Mouse (Mus musculus) embryo, embryonic 11 days (tissue): ENCODE measurements around the gene Arhgap20.

Source experiments
- DNase-seq: peaks from one replicate; pipeline ENCODE4 v3.0.0-alpha.2; 2015

Gene Arhgap20

DNA sequence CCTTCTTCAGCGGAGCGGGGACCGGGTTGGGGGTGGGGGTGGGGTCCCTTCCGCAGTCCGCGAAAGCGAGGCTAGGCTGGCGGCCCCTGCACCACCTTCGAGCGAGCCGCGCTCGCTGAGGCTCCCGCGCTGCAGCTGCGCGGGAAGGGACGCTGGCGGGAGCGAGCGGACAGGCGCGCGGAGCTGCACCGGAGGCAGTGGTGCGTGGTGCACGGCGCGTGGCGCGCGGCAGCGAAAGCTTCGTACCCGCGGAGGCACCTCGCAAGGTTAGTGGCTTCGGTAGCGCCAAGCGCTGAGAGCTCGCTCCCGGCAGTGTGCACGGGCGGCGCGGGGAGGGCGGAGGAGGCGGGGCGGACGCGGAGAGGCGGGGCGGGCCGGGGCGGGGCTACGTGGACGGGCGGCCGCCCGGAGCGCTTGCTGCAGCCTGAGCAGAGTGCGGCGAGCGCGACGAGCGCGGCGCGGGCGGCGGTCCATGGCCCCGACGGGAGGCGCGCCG is at the start of gene Arhgap20:
Arhgap20 (plus strand) TSS at position 417 of the 496 bp plus-strand sequence.
- DNase-seq, result peak; percentile 89

DNA sequence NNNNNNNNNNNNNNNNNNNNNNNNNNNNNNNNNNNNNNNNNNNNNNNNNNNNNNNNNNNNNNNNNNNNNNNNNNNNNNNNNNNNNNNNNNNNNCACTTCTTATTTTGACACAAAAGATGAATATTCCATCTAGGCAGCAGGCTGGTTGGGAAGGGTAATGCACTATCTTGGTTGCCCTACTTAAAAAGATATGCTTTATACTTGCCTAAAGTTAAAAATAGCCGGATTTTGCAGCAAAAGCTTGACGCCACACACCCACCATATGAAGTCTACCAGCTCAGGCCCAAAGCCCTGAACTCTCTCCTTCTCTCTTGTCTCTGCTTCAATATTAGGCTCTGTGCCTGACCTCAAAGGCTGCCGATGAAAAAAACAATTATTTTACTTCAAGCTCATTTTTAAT is 46.3 kb upstream of the Arhgap20 start:
- no peak for DNase-seq

DNA sequence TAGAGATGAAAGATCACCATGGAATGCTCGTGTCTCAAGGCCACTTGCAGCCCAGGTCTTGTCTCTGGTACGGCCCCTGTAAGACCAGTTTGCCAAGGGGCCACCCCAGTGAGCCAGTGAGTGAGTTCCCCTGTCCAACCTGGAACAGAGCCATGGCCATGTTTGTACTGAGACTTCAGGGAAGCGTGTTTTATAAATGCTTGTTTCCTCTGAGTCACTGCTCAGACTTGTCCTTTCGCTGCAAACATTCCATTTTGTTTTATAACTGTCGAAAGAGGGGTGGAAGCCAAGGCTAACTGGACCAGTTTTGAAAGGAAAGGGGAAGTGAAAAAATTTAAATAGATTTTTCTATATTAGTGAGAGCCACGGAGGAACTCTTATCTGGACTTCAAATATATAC is 37.2 kb upstream of the Arhgap20 start:
- no peak for DNase-seq

DNA sequence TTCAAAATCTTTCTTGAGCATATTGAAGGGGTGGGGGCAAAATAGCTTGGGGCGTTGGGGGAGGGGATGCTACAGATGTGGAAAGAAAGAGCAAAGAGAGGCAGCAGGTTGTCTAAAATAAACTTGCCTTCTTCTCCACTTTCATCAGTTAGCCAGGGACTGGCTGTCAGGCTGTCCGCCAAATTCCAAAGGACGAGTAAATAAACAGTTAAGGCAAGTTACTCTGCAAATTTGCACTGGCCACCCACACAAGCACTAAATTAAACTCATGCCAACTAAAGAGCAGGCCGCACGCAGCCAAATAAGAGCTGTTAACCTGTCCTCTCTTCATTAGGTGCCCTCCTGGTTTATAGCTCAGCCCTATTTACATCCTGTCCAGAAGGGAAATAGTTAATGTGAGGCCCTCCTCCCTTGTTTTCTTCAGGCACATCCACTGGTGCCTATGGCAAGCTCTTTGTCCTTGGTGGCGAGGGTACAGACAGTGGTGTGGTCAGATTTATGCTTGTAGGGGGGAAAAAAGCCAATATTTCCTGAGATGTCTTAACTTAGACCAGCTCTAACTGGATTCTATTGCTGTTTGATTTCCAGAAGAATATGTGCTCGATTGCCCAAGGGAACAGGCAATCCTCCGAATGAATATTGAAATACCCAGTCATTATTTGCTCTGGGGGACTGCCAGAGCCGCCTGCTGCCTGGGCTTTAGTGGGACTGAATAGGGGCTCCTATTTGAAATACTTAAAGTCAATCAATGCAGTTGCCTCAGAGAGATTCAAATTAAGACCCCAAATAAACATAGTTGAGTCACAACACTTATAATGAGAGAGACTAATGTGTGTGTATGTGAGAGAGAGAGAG is 29.7 kb upstream of the Arhgap20 start:
- peak; percentile 12 for DNase-seq

DNA sequence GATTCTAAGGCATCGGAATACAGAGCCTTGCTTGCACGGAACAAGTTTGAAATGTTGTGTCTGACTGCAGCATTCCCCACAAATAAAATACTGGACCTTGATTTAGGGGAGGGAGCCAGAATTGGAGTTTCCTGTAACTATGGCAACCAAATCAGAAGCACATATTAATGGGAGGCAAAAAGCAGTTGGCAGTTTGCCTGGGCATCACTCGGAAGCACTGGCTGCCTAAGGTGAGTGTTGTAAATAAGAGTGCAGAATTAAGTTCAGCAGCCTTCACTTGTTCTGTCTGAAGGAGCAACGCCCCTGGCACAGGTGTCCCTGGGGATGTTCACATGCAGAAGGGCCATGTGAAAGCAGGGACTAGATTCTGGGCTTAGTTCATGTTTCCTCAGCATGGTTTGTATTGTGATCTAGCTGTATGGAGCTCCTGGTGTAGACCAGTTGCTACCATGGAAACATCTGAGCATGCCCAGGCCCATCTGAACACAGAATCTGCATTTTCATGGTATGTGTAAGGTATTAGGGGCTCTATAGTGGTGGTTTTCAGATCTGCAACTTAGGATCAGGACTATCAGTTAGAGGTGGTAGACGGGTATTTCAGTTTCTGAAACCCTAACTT is 28.3 kb upstream of the Arhgap20 start:
- DNase-seq, result no peak

DNA sequence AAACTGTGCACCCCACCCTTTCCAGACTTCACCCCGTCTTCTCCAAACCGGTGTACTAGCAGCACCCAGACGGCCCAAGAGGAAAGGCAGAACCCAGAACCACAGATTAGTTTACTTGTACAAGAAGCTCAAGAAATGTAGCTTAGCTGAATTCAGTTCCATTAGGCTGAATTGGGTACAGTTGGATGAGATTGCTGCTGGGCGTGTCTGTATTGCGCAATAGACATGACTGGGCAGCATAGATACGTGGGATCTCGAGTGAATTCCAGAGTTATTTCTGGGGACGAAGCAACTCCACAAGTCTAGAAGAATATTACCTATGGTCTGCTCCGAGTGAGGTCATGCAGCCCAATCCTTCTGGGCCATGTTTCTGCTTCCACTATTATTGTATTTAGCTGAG is 26.8 kb upstream of the Arhgap20 start:
- DNase-seq, result no peak

DNA sequence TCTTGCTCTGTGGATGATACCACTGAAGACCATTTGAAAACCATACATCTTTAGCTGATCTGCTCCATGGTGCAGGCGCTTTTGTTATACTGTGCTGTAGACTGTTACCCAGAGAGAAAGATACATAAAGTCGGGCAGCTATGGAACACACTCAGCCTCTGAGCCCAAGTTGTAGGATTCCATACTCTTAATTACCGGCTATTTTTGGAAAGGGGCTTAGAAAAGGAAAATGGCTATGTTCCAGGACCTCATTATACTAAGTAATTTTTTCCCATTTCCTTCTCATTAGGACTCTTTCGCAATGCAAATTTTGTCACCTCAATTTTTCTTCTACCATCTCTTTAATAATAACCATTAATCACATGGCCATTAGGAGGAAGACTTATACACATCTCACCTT is 25.3 kb upstream of the Arhgap20 start:
- DNase-seq, result no peak

DNA sequence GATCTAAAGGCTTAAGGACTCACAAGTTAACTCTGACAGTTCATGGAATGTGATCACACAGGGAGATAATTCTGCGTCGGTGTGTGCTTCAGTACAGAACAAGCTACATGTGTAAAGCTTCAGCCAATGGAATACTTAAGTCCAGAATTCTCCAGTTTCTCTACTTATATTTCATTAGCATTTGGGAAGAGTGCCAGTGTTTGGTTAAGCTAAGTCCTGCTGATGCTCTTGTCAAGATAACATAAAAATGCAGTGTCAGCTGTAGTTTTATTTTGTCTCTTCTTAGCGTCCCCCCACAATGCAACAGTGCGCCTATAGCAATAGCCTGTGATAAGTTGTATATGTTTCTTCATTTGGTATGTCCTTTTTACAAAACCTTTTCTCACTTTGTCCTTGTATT is 15.0 kb upstream of the Arhgap20 start:
- no peak for DNase-seq

DNA sequence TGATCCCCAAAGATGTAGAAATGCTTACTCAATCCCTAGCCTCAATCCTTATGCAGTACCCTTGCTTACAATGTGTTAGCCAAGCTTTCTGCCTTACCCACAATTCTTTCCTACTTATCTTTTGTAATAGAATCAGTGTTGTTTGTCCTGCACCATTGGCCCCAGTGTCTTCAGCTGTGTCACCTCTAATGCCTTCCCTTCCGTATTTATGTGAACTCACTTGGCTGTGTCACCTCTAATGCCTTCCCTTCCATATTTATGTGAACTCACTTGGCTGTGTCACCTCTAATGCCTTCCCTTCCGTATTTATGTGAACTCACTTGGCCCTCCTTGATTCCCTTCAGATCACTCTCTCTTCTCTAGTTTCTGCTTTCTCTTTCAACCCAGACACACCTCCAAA is 4.1 kb upstream of the Arhgap20 start:
- no peak for DNase-seq

DNA sequence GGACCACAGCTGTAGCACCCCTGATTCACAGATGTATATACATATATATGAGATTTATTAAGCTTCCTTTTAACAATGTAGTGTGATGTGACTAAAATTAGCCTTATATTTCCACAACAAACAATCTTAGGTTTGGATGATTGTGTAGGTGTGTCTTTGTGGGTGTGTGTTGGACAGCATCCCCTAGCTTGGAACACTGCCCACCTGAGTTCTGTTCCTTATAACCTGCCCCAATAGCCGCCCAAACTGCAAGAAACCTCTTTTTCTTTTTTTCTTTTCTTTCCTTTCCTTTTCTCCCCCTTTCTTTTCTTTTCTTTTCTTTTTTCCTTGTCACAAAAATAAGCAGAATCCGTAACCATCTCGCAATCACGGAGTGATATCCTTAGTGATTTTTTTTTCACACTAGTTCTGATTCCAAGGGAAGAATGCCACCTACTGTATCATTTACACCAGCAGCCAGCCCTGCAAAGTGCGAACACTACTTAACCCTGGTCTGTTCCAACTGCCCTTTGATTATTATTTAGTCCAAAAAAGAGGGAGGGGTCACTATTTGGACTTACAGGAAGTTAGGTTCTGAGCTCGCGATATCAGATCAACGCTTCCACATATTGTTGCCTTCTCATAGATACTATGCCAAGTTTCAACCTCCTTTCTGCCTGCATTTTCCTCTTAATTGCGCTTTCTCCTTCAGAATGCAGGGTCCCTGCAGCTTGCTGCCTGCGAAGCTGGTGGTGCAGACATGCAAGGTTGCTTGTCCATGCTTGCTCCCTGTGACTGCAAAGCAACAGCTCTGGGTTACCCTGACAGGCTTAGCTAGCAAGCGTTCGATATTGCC is 879 bp upstream of the Arhgap20 start:
- no peak for DNase-seq

DNA sequence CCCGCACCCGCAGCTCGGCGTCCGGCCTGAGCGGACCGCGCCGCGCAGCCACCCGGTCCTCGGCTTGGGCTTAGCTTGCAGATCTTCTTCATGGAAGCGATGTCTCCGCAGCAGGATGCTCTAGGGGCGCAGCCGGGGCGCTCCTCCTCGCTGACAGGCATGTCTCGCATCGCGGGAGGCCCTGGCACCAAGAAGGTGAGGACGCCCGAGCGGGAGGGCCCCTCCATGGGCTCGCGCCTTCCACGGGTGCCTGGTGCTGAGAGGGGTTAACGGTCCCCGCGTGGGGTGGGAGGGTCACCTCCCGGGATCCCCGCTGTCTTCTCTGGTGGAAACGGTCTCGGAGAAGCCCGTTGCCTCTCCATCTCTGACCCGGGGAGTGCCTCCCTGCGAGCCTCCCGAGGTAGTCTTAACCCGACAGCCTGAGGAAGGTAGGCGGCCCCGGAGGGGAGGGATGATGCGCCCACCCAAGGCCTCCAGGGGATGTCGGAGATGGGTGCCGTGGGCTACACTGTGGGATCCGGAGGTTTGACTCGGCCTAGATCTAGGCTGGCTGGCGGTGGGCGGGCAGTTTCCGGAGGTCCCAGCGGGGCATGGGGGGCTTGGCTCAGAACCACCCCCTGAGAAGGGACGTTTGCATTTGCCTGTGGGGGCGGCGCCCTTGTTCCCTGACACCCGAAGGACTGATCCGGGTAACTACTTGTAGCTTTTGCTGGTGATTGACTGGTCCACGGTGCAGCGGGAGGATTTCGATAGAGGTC is 459 bp downstream of the Arhgap20 start:
- peak; percentile 34 for DNase-seq

DNA sequence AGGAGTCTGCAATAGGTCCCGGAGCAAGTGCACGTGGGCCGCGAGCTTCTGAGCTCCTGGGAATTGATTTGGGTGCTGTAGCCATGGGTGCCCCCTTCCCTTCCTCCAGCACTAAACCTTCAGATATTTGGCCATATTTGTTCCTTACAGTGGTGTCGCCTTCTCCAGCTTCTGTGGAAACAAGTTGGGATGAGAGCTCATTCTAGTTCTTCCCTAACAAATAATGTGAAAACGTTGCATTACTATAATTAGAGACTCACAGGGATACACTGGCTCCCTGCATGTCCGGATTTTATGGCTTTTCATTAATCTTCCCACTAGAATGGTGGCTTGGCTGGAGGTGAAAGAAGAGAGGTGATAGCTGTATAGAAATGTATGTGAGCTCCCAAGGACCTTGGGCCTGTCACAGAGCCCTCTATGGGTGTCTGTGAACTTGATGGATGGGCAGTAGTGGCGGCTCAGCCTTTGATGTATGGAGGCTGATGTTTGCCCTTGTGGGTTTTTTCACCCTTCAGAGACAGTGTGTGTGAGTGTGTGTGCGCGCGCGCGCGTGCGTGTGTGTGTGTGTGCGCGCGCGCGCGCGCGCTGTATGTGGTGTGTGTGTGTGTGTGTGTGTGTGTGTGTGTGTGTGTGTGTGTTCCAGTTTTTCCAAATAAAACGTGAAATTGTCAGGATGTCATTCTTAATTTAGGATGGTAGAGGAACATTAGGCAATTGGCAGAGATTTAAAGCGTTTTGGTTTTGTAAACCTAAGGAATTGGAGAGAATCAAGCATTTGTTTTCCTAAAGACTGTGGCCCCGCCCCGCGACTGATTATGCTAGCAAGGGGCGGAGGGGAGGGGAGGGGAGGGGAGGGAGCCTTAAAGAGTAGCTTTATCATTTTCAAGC is 1.3 kb downstream of the Arhgap20 start:
- peak; percentile 77 for DNase-seq

DNA sequence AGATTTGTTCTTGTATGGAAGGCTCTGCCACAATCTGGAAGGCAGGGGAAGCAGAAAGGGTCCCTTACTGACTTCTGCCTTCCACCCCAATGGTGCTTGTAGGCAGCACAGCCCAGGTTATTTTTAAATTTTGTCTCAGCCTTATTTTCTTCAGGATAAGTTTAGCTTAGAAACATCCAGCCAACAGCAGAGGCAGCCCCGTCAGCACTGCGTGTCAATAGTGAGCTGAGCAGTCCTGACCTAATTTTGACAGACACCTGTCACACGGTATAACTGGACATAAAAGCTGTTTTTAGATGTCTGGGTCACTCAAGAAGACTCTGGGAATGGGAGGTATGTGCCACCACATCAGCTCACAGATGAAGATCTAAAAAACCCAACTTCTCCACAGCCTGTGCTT is 9.1 kb downstream of the Arhgap20 start:
- DNase-seq, result no peak

DNA sequence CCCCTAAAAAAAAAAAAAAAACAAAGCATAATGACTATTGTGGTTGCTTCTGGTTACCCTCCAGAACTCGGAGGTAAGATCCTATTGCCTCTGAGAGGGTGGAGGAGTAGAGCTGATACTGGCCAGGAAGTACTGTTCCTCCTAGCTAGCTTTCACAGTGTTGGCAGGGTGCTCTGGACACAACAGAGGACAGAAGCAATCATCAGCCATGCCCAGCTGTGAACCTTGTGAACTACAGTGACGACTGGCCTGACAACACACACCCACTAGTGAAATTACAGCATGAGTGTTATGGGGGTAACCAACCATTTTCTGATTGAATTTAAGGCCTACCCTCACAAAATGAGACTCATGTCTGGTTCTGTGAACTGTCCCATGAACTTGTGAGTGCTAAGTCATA is 11.3 kb downstream of the Arhgap20 start:
- DNase-seq, result no peak

DNA sequence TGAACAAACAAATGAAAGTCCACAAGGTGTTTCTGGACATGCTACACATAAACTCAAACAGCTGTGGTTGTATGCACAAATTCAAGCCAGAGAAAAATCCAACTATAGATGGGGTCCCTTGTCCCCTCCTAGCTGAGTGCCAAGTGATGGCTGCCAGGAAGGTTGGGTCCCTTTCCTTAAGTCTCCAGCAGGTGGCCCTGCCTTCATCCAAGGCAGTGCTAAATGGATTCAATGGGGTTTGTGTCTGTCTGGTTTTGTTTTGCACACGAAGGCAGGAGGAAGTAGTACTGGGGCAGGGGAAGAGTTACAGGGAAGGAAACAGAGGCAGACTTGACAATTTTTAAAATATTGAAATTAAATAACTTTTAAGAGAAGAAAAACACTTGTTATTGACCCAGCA is 12.0 kb downstream of the Arhgap20 start:
- peak; percentile 53 for DNase-seq

DNA sequence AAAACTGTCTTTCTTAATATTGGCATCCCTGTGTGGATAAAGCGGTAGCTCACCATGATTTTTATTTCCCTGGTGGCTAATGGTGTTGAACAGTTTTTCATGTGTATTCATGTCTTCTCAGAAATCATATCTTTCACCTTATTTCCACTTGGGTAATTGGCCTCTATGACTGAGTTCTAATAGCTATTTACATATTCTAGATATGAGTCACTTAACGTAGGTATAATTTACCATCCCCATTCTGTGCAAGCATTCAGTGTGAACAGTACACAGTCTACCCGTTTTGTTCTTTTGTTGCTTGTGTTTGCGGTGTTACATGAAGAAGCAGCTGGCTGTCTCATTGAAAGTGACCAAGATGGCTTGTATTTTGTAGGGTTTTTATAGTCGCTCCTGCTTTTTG is 14.1 kb downstream of the Arhgap20 start:
- DNase-seq, result no peak

DNA sequence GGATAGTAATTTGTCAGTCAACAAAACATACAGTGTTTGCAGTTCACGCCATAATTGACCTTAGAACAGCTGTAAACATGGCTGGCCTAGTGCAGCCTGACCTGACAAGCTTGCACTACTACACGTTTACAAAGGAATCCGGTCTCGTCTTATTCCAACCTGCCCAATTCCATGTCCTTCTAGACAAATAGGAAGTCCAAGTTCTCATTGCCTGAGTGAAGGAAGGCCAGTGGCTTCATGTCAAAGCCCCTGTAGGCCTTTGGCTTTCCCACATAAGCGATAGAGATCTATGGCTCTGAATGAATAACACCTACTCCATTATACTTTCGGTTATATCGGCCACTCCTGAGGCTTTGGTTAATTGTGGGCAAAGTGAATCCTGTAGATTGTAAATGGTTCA is 16.0 kb downstream of the Arhgap20 start:
- no peak for DNase-seq

DNA sequence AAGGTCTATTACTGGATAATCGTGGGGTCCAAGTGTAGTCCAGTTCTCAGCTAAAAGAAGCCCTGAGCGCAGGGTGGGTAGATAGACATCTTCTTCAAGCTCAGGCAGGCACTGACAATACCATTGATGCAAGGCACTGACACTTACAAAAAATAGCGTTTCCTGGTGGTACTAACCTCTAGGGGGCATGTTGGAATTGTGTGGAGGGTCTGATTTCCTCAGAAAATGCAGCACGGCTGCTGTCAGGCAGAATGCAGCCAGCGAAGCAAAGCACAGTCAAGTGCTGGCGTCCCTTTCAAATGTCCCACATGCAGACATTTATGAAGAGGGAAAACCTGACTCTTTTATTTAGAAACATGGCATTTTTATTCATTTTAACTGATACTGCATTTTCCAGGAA is 22.2 kb downstream of the Arhgap20 start:
- peak; percentile 55 for DNase-seq

DNA sequence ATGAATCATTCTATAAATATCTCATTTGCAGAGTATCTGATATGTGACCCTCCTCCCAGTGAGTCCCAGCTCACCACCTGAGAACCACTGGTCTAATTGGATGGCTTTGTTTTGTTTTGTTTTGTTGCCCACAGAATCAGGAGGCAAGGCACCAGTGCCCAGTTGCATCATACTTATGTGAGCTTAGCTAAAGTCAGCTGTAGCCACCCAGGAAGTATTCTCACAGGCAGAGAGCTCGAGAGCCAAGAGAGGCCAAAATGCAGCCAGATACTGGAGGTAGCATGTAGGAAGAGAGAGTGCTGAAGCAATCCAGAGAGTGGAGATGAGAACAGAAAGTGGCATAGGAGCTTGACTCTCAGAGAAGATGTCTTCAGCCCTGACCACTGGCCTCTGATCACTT is 23.3 kb downstream of the Arhgap20 start:
- DNase-seq, result no peak

DNA sequence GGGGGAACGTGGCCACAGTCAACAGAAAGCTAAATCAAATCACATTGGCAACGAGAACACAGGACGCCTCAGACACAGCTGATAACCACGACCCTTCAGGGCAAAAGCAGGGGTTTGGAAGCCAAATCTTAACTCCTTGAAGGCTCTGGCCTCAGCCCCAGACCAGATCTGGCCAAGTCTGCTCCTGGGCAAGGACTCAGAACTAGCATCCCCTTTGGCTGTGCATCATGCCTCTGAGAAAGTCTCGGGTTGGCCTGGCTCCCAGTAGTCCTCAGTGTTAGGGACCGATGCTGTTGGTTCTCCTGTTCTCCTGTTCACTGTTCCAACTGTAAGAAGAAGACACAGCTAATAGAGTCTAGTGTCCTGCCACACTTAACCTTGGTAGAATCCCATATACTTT is 30.1 kb downstream of the Arhgap20 start:
- no peak for DNase-seq

DNA sequence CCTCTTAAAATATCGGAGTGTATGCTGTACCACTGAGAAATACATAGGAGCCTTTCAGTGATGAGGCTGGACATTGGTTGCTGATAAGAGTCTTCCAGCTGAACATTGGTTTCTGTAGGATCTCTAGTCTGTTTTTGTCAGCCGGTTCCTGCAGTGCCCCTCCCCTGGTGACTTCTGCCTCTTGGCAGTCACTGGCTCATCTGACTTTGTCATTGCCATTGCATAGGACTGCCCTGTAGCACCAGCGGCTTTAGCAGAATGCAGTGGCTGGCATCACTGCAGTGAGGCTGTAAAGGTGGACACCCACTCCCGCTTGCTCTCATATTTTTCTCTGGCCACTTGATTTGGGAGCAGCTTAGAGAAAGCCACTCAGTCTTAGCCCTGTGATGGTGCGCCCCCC is 33.1 kb downstream of the Arhgap20 start:
- no peak for DNase-seq

DNA sequence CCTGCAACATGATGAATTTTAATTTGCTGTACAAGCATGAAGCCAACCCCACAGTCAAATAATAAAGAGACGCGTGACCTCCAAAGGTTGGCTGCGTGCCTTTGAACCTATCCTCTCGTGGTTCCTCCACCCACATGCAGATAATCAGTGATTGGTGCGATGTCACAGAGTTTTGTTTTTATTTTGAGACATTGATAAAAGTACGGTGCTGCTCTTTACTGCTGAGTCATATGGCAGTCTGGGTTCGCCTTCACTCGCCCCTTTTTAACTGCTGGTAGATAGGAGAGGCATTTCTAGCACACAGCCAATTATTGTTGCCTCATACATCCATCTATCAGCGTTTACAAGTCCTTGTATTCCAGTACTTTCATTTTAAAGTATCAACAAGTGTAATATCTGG is 34.0 kb downstream of the Arhgap20 start:
- no peak for DNase-seq
